Mouse (Mus musculus): Measurements from ENCODE around the gene Il18bp. TPM values are rescaled to one million over a fixed set of nuclear protein-coding genes. Genes with fewer than 3 reads are reported as not detected.
"Not testable (repeated sequence)": the region's sequence is repeated elsewhere in the genome, so short reads cannot be mapped to it uniquely, and the experiment has no call there.

Gene Il18bp
- total and polyA plus RNA-seq, 3 experiments = 1.9 to 3.3 (median 1.9) TPM

DNA sequence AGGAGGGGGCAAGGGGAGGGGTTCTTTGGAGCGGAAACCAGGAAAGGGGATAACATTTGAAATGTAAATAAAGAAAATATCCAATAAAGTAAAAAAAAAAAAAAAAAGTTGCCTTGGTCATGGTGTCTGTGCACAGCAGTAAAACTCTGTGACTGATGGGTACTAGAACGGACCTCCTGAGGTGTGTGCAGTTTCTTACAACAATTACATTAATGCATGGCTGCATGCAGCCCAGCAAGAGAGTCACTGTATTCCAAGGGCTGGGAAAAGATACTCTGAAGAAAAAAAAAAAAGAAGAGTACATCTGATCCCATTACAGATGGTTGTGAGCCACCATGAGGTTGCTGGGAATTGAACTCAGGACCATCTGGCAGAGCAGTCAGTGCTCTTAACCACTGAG, 2.4 kb upstream of the Il18bp start:
- DNase-seq (ENCODE audit: extremely low read depth); H3K9me3 ChIP-seq (replicated peaks; ENCODE audit: low read length); H3K79me2 ChIP-seq (replicated peaks; ENCODE audit: control insufficient read depth, extremely low read depth, insufficient read depth, poor library complexity, severe bottlenecking); dilution Hi-C loops (cut with MboI; ENCODE audit: extremely low pct_ligation_motif_present, extremely low pct_unique_long_range_greater_than_20kb, low sequenced_read_pairs); H3K4me3 ChIP-seq (replicated peaks in 1 of 3; ENCODE audit: low read depth in 2 of 3, low read length in 2 of 3, poor library complexity in 1 of 3); H3K9ac ChIP-seq (ENCODE audit: insufficient read depth, low read depth); H3K27me3 ChIP-seq (replicated peaks); H3K4me2 ChIP-seq (ENCODE audit: insufficient read depth, low read depth, poor library complexity, severe bottlenecking); in situ Hi-C loops (cut with MboI; ENCODE audit: low pct_ligation_motif_present, low pct_unique_long_range_greater_than_20kb, low sequenced_read_pairs); H3K27ac ChIP-seq (ENCODE audit: insufficient read depth, low read depth): not testable (repeated sequence)
- Histone ChIP-seq H3K36me3 (replicated peaks in 1 of 2; ENCODE audit: control insufficient read depth in 1 of 2, insufficient read depth in 1 of 2, low read length in 1 of 2) (peaks cover 47 to 88% of the 10 kb centered on the region in 2 experiments), H3K4me1 (ENCODE audit: control insufficient read depth in 1 of 2, insufficient read depth in 2 of 2) (peaks cover 6 to 36% of the 10 kb centered on the region in 2 experiments; a peak in 3 of 4 replicates)

- DNase-seq (ENCODE audit: extremely low read depth) = no peak
- in situ Hi-C loops (cut with MboI; ENCODE audit: low pct_ligation_motif_present, low pct_unique_long_range_greater_than_20kb, low sequenced_read_pairs) (no loop called here), dilution Hi-C loops (cut with MboI; ENCODE audit: extremely low pct_ligation_motif_present, extremely low pct_unique_long_range_greater_than_20kb, low sequenced_read_pairs) (no loop called here)
- H3K27ac ChIP-seq (ENCODE audit: insufficient read depth, low read depth) = peak overlapping the region; percentile 38; the same call in 1 of the 2 replicates
- no peaks in the 10 kb centered on the region for H3K79me2 ChIP-seq (replicated peaks; ENCODE audit: control insufficient read depth, extremely low read depth, insufficient read depth, poor library complexity, severe bottlenecking)
- no peak overlapping the region for H3K9ac ChIP-seq (ENCODE audit: insufficient read depth, low read depth)
- H3K4me1 ChIP-seq (ENCODE audit: control insufficient read depth in 1 of 2, insufficient read depth in 2 of 2) = peaks cover 6 to 25% of the 10 kb centered on the region in 2 experiments; a peak in 3 of 4 replicates
- H3K4me2 ChIP-seq (ENCODE audit: insufficient read depth, low read depth, poor library complexity, severe bottlenecking) = no peak overlapping the region
- H3K9me3 ChIP-seq (replicated peaks; ENCODE audit: low read length) = no peaks in the 10 kb centered on the region
- no peak for TF ChIP-seq MXI1 (IDR thresholded peaks at IDR 0.05; ENCODE audit: low read depth, low read length)
- TF ChIP-seq MAZ (IDR thresholded peaks at IDR 0.05; ENCODE audit: low read depth, low read length) = no peak
- no peak for TF ChIP-seq POLR2A (IDR thresholded peaks at IDR 0.05; ENCODE audit: low read depth, low read length)
- TF ChIP-seq ZNF384 (IDR thresholded peaks at IDR 0.05; ENCODE audit: low read depth, low read length) = no peak
- TF ChIP-seq ETS1 (conservative IDR thresholded peaks at IDR 0.05; ENCODE audit: low read depth, low read length) = no peak
- no peak for TF ChIP-seq BHLHE40 (IDR thresholded peaks at IDR 0.05; ENCODE audit: low read depth, low read length)
- no peak for TF ChIP-seq SMC3 (IDR thresholded peaks at IDR 0.05; ENCODE audit: low read depth, low read length)
- no peak for TF ChIP-seq ZC3H11A (IDR thresholded peaks at IDR 0.05; ENCODE audit: low read depth, low read length)
- TF ChIP-seq NRF1 (IDR thresholded peaks at IDR 0.05; ENCODE audit: low read depth, low read length) = no peak
- no peak for TF ChIP-seq IRF4 (IDR thresholded peaks at IDR 0.05; ENCODE audit: low read depth, low read length)
- TF ChIP-seq TCF12 (IDR thresholded peaks at IDR 0.05; ENCODE audit: low read depth, low read length) = no peak
- peaks cover 56 to 92% of the 10 kb centered on the region in 2 experiments for H3K36me3 ChIP-seq (replicated peaks in 1 of 2; ENCODE audit: control insufficient read depth in 1 of 2, insufficient read depth in 1 of 2, low read length in 1 of 2)
- H3K27me3 ChIP-seq (replicated peaks) = no peaks in the 10 kb centered on the region
- H3K4me3 ChIP-seq (replicated peaks in 1 of 3; ENCODE audit: low read depth in 2 of 3, low read length in 2 of 3, poor library complexity in 1 of 3) = no peak overlapping the region
These were observed 872 bp upstream of the Il18bp start for GRCm38 (mm10) chr7:102019362-102019761.

DNA sequence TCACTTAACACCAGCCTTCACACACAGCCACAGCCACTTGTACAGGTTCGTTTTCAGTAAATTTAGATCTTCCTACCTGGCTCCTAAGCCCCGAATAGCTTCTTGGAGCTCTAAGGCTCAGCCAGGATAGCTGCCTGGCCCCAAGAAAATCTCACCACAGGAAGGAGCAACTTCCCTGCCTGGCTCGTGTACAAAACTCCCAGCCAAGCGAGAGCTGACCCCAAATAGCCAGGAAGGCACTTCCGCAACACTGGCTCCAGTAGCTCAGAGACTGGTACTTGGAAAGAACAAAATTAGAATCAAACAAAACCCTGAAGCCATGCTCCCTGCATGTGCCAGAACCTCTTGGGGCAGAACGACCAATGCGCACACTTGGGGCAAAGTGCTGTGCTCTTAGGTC, 456 bp downstream of the Il18bp start:
- H3K9me3 ChIP-seq (replicated peaks; ENCODE audit: low read length) = no peaks in the 10 kb centered on the region
- DNase-seq (ENCODE audit: extremely low read depth) = no peak
- peaks cover 56 to 93% of the 10 kb centered on the region in 2 experiments for H3K36me3 ChIP-seq (replicated peaks in 1 of 2; ENCODE audit: control insufficient read depth in 1 of 2, insufficient read depth in 1 of 2, low read length in 1 of 2)
- TF ChIP-seq HCFC1 (IDR thresholded peaks at IDR 0.05; ENCODE audit: low read depth, low read length) (no peak), KAT2A (IDR thresholded peaks at IDR 0.05; ENCODE audit: insufficient replicate concordance, low read length) (no peak), ZKSCAN1 (IDR thresholded peaks at IDR 0.05; ENCODE audit: borderline replicate concordance, low read depth, low read length) (no peak), JUND (conservative IDR thresholded peaks at IDR 0.05; ENCODE audit: low read depth, low read length) (no peak)
- H3K27me3 ChIP-seq (replicated peaks) = no peaks in the 10 kb centered on the region
- in situ Hi-C loops (cut with MboI; ENCODE audit: low pct_ligation_motif_present, low pct_unique_long_range_greater_than_20kb, low sequenced_read_pairs) = no loop called here
- dilution Hi-C loops (cut with MboI; ENCODE audit: extremely low pct_ligation_motif_present, extremely low pct_unique_long_range_greater_than_20kb, low sequenced_read_pairs) = no loop called here
- no peak overlapping the region for H3K9ac ChIP-seq (ENCODE audit: insufficient read depth, low read depth)
- H3K4me1 ChIP-seq (ENCODE audit: control insufficient read depth in 1 of 2, insufficient read depth in 2 of 2) = peaks cover 6 to 23% of the 10 kb centered on the region in 2 experiments; a peak in 3 of 4 replicates
- no peak overlapping the region for H3K4me2 ChIP-seq (ENCODE audit: insufficient read depth, low read depth, poor library complexity, severe bottlenecking)
- H3K79me2 ChIP-seq (replicated peaks; ENCODE audit: control insufficient read depth, extremely low read depth, insufficient read depth, poor library complexity, severe bottlenecking) = no peaks in the 10 kb centered on the region
- H3K27ac ChIP-seq (ENCODE audit: insufficient read depth, low read depth) = no peak overlapping the region
- H3K4me3 ChIP-seq (replicated peaks in 1 of 3; ENCODE audit: low read depth in 2 of 3, low read length in 2 of 3, poor library complexity in 1 of 3) = no peak overlapping the region
